Mouse (Mus musculus) embryonic facial prominence, embryonic 10.5 days (tissue): ENCODE measurements at regions not wholly inside any gene's neighbourhood (a gene's known extent, or its start where the extent isn't known, plus 50 kb on each side); places are given as distances from the start of the nearest gene placed in this dataset.

ENCODE experiments used
- DNase-seq: peaks from one replicate; pipeline ENCODE4 v3.0.0-alpha.2; 2017; ENCODE audit warnings: low spot score
- H3K27ac ChIP-seq: fragments of 300-500 bp; sonication (generic); replicated peaks from 2 replicates; pipeline ENCODE4 v1.5.1; 2016; ENCODE audit warnings: mild to moderate bottlenecking
- H3K27me3 ChIP-seq: fragments of 300-500 bp; sonication (generic); replicated peaks from 2 replicates; pipeline ENCODE4 v1.6.1; 2016; ENCODE audit warnings: low read depth, mild to moderate bottlenecking; ENCODE audit not compliant: poor library complexity, severe bottlenecking
- H3K36me3 ChIP-seq: fragments of 300-500 bp; sonication (generic); replicated peaks from 2 replicates; pipeline ENCODE4 v1.6.1; 2016; ENCODE audit warnings: mild to moderate bottlenecking, moderate library complexity
- H3K4me1 ChIP-seq: fragments of 300-500 bp; sonication (generic); 2 replicates; pipeline ENCODE4 v1.6.1; 2016
- H3K4me3 ChIP-seq: fragments of 300-500 bp; sonication (generic); 2 replicates; pipeline ENCODE4 v1.5.1; 2016; ENCODE audit warnings: mild to moderate bottlenecking, moderate library complexity
- H3K9me3 ChIP-seq: fragments of 300-500 bp; sonication (generic); 2 replicates; pipeline ENCODE4 v1.6.1; 2016; ENCODE audit warnings: mild to moderate bottlenecking
- WGBS: fragments of 180-500 bp; shearing (Covaris S2); methylation state at CpG from one replicate; pipeline ENCODE4 v1.1.7; 2016; 5-methylcytosine and 5-hydroxymethylcytosine counted together

DNA sequence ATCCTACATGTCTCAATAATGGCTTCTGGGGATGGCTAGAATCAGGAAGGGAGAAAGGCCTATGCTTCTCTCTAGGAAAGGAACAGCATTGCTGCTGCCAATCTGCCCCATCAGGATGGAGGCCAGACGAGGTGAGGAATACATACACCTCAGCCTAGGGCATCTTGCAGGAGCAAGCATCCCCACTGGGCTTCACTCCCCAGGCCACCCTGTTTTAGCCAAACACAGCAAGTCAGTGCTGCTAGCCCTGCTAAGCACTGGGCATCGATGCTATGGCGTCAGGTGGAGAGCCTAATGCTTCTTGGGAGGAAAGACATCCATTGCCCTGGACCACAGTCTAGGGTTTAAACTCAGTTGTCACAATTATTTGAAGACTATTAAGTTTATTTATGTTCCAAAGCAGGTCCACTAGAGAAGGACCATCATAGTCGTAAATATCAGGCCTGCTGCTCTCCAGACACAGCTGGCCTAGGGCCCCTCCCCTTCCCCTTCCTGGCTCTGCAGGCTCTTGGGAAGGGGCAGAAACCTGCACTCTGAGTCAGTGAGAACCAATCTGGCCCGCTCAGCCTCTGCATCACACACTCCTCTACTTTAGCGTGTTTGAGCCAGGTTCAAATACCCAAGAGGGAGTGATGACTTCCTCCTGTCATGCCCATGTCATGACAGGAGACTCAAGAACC lies 79.5 kb upstream of the Pkdcc start:
- H3K27me3 ChIP-seq, result peaks cover 32% of the 10 kb centered on the region; the same call in 1 of the 2 replicates
- H3K9me3 ChIP-seq, result no peaks in the 10 kb centered on the region
- no peaks in the 10 kb centered on the region for H3K36me3 ChIP-seq
- no peak overlapping the region; the same call in 1 of the 2 replicates for H3K27ac ChIP-seq
- 65% methylated on average over 6 of the region's 6 CpGs for WGBS
- H3K4me3 ChIP-seq, result no peak overlapping the region
- H3K4me1 ChIP-seq, result peaks cover 50% of the 10 kb centered on the region
- no peak for DNase-seq

DNA sequence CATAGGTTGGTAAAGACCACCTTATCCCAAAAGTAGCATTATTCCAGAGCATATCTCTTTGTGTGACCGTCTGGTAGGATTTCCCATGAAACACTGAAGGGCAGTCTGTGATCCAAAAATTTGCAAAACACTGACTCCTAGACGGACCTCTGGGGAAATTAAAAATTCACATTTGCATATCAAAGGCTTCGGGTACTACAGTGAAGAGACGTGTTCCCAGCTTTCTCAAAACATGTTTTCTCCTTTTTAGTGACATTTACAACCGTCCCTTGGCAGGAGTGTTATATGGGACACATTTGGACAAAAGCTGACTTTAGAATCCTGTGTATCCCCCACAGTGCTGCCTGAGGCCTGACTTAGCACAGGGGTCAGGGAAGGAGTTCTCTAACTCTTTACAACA lies 78.8 kb upstream of the Pkdcc start:
- no peaks in the 10 kb centered on the region for H3K9me3 ChIP-seq
- no peak for DNase-seq
- peaks cover 50% of the 10 kb centered on the region for H3K4me1 ChIP-seq
- no peaks in the 10 kb centered on the region for H3K36me3 ChIP-seq
- H3K27ac ChIP-seq, result no peak overlapping the region
- 73% methylated on average over 5 of the region's 5 CpGs for WGBS
- H3K27me3 ChIP-seq, result peaks cover 27% of the 10 kb centered on the region; the same call in 1 of the 2 replicates
- H3K4me3 ChIP-seq, result no peak overlapping the region

DNA sequence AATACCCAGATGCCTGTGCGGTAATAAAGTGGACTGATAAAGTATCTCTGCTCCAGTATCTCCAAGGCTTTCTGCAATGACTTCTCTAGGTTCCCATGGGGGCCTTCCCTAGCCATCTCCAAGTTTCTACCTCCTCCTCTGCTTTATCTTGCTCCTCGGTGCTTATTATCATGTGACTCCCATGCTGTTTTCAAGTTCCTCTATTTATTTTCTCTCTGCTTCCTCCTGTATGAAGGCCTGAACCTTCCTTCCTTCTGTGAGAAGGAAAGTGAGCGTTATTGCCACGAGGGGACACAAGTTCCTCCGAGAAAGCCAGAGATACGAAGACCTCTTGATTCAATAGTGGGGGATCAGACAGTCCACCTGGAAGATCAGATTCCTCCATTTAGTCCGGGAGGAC lies 77.4 kb upstream of the Pkdcc start:
- H3K9me3 ChIP-seq, result no peaks in the 10 kb centered on the region
- DNase-seq, result no peak
- H3K27ac ChIP-seq, result no peak overlapping the region
- no peaks in the 10 kb centered on the region for H3K36me3 ChIP-seq
- H3K4me3 ChIP-seq, result no peak overlapping the region
- 88% methylated on average over 7 of the region's 7 CpGs for WGBS
- peaks cover 19% of the 10 kb centered on the region; the same call in 1 of the 2 replicates for H3K27me3 ChIP-seq
- H3K4me1 ChIP-seq, result peaks cover 46% of the 10 kb centered on the region

DNA sequence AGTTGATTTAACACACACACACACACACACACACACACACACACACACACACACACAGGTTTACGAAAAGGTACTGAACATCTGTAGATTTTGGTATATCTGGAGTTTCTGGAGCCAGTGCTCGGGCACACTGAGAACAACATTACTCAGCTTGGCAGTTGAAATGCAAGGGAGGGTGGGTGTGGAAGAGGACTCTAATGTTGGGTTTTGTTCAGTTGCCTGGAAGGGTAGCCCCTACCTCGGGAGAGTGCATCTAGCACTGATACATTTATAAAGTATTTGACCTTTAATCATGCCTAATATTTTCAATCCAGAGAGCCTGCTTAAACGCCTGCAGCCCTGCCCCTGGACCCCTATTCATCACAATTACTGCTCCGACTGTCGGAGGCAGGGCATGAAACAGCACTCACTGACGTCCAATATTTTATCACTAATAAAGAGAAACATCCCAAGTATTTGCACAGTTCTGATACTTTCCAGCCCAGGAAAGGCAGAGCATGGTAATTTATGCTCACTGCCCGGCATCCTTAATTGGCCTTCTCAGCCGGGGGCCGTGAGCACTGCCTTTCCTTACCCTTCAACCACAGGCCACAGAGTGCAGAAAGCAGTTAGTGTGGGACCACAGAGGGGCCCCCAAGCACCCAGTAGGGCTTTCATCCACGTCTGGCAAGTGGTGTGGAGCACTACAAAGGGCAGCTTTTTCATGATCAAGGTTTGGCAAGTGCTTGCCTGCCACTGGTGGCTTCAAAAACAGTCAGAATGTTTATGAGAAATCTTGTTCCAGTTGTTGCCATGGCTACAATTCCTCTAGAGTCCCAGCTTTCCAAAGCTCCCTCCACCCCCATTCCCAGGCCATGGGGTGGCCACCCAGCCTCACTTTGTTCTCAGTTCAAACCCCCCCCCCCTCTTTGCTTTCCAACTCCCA lies 76.3 kb upstream of the Pkdcc start:
- H3K9me3 ChIP-seq, result no peaks in the 10 kb centered on the region
- H3K4me1 ChIP-seq, result peaks cover 38% of the 10 kb centered on the region
- peak overlapping the region; percentile 45 for H3K27ac ChIP-seq
- no peak for DNase-seq
- H3K36me3 ChIP-seq, result no peaks in the 10 kb centered on the region
- WGBS, result 32% methylated on average over 11 of the region's 11 CpGs
- peaks cover 19% of the 10 kb centered on the region; the same call in 1 of the 2 replicates for H3K27me3 ChIP-seq
- H3K4me3 ChIP-seq, result no peak overlapping the region

DNA sequence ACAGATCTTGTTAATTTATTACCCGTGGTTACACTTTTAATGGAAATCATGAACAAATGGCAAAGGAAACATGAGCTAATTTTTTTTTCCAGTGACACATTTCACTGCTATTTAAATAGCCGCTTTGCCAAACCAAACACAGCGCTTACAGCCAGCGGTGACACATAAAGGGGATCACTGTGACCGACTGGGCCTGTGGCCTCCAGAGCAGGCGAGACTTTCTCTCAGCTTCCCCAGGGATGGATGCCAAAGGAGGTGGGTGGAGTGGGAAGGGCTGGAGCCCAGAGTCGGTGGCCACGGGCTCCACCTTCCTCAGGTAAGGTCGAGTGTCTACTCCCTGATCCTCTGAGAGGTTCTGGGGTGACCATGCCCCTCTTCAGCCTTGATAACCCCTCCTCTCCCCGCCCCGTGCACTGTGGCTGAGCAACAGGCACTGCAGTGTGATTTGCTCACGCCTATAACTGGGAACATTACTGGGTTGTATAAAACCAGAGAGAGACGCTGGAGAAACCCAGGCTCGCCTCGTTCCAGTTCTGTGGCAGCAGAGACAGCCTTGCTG lies 66.6 kb upstream of the Pkdcc start:
- Histone ChIP-seq H3K27ac (no peak overlapping the region; the same call in 1 of the 2 replicates), H3K4me1 (0 out of 2 replicates have a peak, but pooled peaks cover 9% of the 10 kb centered on the region), H3K27me3 (no peaks in the 10 kb centered on the region), H3K9me3 (no peaks in the 10 kb centered on the region), H3K36me3 (no peaks in the 10 kb centered on the region), H3K4me3 (no peak overlapping the region)
- 89% methylated on average over 15 of the region's 15 CpGs for WGBS
- DNase-seq, result no peak

DNA sequence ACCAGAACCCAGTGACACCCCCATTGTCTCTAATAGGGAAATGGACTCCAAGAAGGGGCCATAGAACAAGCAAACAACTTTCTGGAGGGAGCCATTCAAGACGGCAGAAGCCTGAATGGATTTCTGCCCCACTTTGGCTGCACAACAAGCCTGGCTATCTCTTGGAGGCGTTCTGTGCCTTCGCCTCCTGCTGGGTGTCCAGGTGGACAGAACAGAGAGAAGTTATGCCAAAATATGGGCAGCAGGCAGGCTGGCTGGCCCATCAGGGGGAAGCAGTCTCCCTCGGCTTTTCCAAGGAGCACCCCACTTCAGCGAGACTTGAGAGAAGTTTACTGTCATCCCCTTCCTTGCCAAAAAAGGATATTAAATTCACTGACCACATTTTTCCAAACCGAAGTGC lies 65.8 kb upstream of the Pkdcc start:
- Histone ChIP-seq H3K4me1 (0 out of 2 replicates have a peak, but pooled peaks cover 9% of the 10 kb centered on the region), H3K36me3 (no peaks in the 10 kb centered on the region), H3K27me3 (no peaks in the 10 kb centered on the region), H3K27ac (no peak overlapping the region), H3K4me3 (no peak overlapping the region), H3K9me3 (no peaks in the 10 kb centered on the region)
- 86% methylated on average over 6 of the region's 6 CpGs for WGBS
- no peak for DNase-seq

DNA sequence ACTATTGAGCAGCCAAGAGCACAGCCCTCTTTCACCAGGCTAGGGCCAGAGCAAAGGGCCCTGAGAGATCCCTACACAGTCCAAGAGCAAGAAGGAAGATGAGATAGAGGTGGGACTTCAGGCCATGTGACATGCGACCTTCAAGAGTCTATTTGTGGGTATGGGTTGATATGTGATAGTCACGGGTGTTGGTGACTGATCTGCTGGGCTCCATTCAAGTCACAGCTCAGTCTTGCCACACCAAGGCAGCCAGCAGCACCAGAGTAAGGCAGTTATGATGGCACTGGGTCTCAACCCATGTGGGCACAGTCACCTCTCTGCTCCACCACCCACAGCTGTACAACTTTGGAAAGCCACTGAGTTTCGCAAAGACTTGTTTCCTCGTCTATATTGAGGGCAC lies 60.0 kb upstream of the Pkdcc start:
- H3K27ac ChIP-seq, result no peak overlapping the region
- peaks cover 21% of the 10 kb centered on the region for H3K27me3 ChIP-seq

DNA sequence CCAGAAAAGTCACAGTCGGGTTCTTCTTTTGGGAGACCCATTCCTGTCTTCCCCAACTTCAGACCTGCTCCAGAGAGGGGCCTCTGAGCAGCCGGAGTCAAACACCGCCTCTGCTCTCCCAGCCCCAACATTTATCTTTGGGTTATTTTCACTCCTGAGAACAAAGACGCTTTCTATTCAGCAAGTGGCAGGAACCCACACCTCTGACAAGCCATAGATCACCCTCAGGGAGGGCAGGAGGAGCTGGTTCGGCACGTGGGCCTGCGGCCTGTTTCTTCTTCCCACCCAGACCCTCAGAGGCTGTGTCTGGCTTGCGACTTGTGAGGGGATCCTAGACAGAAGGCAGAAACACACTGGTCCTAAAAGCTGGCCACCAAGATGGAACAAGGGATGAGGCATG lies 58.4 kb upstream of the Pkdcc start:
- Histone ChIP-seq H3K4me3 (no peak overlapping the region), H3K9me3 (no peaks in the 10 kb centered on the region), H3K27ac (peak overlapping the region; percentile 57), H3K27me3 (peaks cover 21% of the 10 kb centered on the region), H3K36me3 (no peaks in the 10 kb centered on the region), H3K4me1 (peaks cover 16% of the 10 kb centered on the region)
- DNase-seq, result no peak
- 40% methylated on average over 8 of the region's 8 CpGs for WGBS

More for the DNA sequence above, 60.0 kb upstream of the Pkdcc start:
- Histone ChIP-seq H3K36me3 (no peaks in the 10 kb centered on the region), H3K4me3 (no peak overlapping the region), H3K9me3 (no peaks in the 10 kb centered on the region), H3K4me1 (peaks cover 13% of the 10 kb centered on the region)
- WGBS, result 88% methylated on average over 4 of the region's 4 CpGs
- no peak for DNase-seq

DNA sequence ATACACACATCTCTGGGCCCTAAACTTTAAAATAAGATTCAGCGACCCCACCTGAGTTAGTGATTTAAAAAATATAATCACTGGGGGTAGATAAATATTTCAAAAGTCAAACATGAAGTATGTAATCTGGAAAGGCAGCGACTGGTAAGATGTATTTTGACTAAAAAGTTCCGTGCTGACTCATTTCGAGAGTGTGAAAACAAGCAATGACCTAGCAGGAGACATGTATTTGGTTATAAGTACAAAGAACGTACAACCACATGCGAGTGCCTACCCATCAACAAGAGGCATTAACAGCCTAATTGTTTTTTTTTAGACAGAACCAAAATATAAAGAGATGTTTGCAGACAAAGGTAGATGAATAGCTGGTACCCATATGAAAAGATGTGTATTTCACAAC lies 57.0 kb upstream of the Pkdcc start:
- DNase-seq, result no peak
- no peak overlapping the region for H3K4me3 ChIP-seq
- no peaks in the 10 kb centered on the region for H3K36me3 ChIP-seq
- peaks cover 29% of the 10 kb centered on the region for H3K4me1 ChIP-seq
- H3K27ac ChIP-seq, result no peak overlapping the region
- 91% methylated on average over 6 of the region's 6 CpGs for WGBS
- H3K9me3 ChIP-seq, result no peaks in the 10 kb centered on the region
- peaks cover 27% of the 10 kb centered on the region for H3K27me3 ChIP-seq

DNA sequence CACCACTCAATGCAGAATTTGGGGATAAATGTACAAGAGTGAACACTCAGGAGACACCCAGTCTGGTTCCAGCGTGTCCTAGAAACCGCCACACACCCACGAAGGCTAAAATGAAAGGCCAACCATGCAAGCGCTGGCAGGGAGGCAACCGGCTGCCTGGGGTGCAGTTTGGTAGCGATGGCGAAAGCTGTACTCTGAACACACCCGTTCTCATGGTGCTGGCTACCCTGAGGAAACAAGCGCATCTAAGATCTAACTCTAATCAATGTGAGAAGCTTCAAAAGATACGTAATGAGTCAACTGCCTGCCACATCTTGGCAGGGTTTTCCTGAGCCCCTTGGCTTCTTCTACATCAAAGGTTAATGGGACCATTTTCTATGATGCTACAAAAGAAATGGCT lies 56.4 kb upstream of the Pkdcc start:
- Histone ChIP-seq H3K4me1 (peaks cover 35% of the 10 kb centered on the region), H3K27ac (no peak overlapping the region), H3K27me3 (peaks cover 27% of the 10 kb centered on the region), H3K4me3 (no peak overlapping the region), H3K9me3 (no peaks in the 10 kb centered on the region), H3K36me3 (no peaks in the 10 kb centered on the region)
- no peak for DNase-seq
- 93% methylated on average over 10 of the region's 10 CpGs for WGBS

DNA sequence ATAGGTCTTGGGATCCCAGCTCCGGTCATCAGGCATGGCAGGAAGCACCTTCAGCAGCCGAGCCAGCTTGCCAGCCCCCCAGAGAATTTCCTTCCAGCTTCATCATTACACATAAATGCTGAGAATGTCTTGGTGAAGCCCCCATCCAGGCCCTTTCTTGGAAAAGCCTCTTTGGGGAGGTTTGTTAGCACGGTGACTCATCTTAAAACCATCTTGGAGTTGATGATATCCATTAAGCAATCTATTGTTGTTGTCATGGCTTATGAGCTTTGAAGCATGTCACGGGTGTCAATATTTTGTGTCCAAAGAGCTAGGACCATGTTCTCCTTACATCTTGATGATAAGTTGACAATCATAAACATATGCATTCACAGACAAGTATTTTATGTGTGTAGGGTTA lies 55.5 kb upstream of the Pkdcc start:
- WGBS, result 87% methylated on average over 4 of the region's 4 CpGs
- Histone ChIP-seq H3K4me3 (no peak overlapping the region), H3K9me3 (no peaks in the 10 kb centered on the region), H3K27me3 (peaks cover 27% of the 10 kb centered on the region), H3K4me1 (peaks cover 45% of the 10 kb centered on the region), H3K27ac (no peak overlapping the region), H3K36me3 (no peaks in the 10 kb centered on the region)
- DNase-seq, result no peak

DNA sequence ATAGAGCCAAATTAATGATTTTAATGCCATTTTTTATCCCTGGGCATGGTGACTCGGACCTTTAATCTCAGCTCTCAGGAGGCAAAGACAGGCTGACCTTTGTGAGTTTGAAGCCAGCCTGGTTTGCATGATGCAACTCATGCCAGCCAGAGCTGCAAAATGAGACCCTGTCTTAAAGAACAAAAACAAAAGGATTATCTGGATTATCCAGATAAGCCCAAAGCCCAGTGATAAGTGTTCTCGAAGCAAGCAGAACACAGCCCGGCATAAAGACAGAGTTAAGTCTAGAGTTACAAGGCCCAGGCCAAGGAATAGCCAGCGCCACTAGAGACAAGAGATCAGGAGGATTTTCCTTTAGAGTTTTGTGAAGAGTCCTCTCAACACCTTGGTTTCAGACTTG lies 54.8 kb upstream of the Pkdcc start:
- Histone ChIP-seq H3K9me3 (no peaks in the 10 kb centered on the region), H3K36me3 (no peaks in the 10 kb centered on the region), H3K4me3 (no peak overlapping the region), H3K27me3 (peaks cover 25% of the 10 kb centered on the region), H3K27ac (no peak overlapping the region), H3K4me1 (peaks cover 52% of the 10 kb centered on the region)
- WGBS, result 74% methylated on average over 4 of the region's 4 CpGs
- DNase-seq, result no peak
